Mouse (Mus musculus) induced T-regulatory cell, adult 2 months (primary cell): Measurements from ENCODE around the gene Ints6.

Experiments used
- DNase-seq: peaks from one replicate; pipeline ENCODE4 v3.0.0-alpha.2; 2012; ENCODE audit warnings: low read depth

Ints6 gene

GRCm38 (mm10) chr14:62761036-62761881 lies at the start of gene Ints6:
TSS of gene Ints6 (minus strand) at chr14:62761169.
- peak; percentile 100 for DNase-seq

GRCm38 (mm10) chr14:62808661-62809523 lies 47.9 kb upstream of the Ints6 start:
- no peak for DNase-seq

- no peak for DNase-seq
Measured at GRCm38 (mm10) chr14:62806921-62807320, 46.0 kb upstream of the Ints6 start.

- DNase-seq, result no peak
Measured at GRCm38 (mm10) chr14:62803204-62803603, 42.2 kb upstream of the Ints6 start.

- no peak for DNase-seq
Measured at GRCm38 (mm10) chr14:62800791-62801190, 39.8 kb upstream of the Ints6 start.

GRCm38 (mm10) chr14:62798608-62799101 lies 37.7 kb upstream of the Ints6 start:
- peak; percentile 81 for DNase-seq

GRCm38 (mm10) chr14:62795719-62796118 lies 34.8 kb upstream of the Ints6 start:
- no peak for DNase-seq

- no peak for DNase-seq
Measured at GRCm38 (mm10) chr14:62789282-62789681, 28.3 kb upstream of the Ints6 start.

GRCm38 (mm10) chr14:62782981-62783380 lies 22.0 kb upstream of the Ints6 start:
- DNase-seq, result no peak

- DNase-seq, result no peak
Measured at GRCm38 (mm10) chr14:62780520-62781316, 19.7 kb upstream of the Ints6 start.

- DNase-seq, result no peak
Measured at GRCm38 (mm10) chr14:62778095-62778494, 17.1 kb upstream of the Ints6 start.

- DNase-seq, result no peak
Measured at GRCm38 (mm10) chr14:62775034-62775433, 14.1 kb upstream of the Ints6 start.

GRCm38 (mm10) chr14:62774246-62774645 lies 13.3 kb upstream of the Ints6 start:
- DNase-seq, result no peak

GRCm38 (mm10) chr14:62773766-62774165 lies 12.8 kb upstream of the Ints6 start:
- DNase-seq, result no peak

- DNase-seq, result no peak
Measured at GRCm38 (mm10) chr14:62765398-62765797, 4.4 kb upstream of the Ints6 start.

GRCm38 (mm10) chr14:62764371-62764770 lies 3.4 kb upstream of the Ints6 start:
- no peak for DNase-seq

- no peak for DNase-seq
Measured at GRCm38 (mm10) chr14:62761943-62762342, 974 bp upstream of the Ints6 start.

- DNase-seq, result peak; percentile 75
Measured at GRCm38 (mm10) chr14:62760321-62761035, 491 bp downstream of the Ints6 start.

- DNase-seq, result peak; percentile 84
Measured at GRCm38 (mm10) chr14:62759771-62760320, 1.1 kb downstream of the Ints6 start.

GRCm38 (mm10) chr14:62758714-62759113 lies 2.3 kb downstream of the Ints6 start:
- DNase-seq, result peak; percentile 25

GRCm38 (mm10) chr14:62755095-62755640 lies 5.8 kb downstream of the Ints6 start:
- no peak for DNase-seq
